Mouse (Mus musculus) thymus, adult 2 months (tissue): ENCODE results near the gene Fhit. TPM values are rescaled to one million over a fixed set of nuclear protein-coding genes. Genes with fewer than 3 reads are reported as not detected.

Experiments
- DNase-seq: peaks from one replicate; pipeline ENCODE4 v3.0.0; 2021
- H3K27ac ChIP-seq: fragments of 200-500 bp; 2 replicates; pipeline ENCODE4 v1.5.1; 2012; ENCODE audit warnings: low read length, control low read depth; ENCODE audit not compliant: control insufficient read depth, insufficient read depth
- H3K27me3 ChIP-seq: fragments of 200-500 bp; 2 replicates; pipeline ENCODE4 v1.6.1; 2012; ENCODE audit warnings: mild to moderate bottlenecking, low read length, moderate library complexity, mixed read lengths; ENCODE audit not compliant: control insufficient read depth, insufficient read depth
- H3K36me3 ChIP-seq: fragments of 200-500 bp; 2 replicates; pipeline ENCODE4 v1.6.1; 2012; ENCODE audit warnings: mild to moderate bottlenecking, low read length, moderate library complexity; ENCODE audit not compliant: control insufficient read depth, insufficient read depth
- H3K4me1 ChIP-seq: fragments of 200-500 bp; replicated peaks from 2 replicates; pipeline ENCODE4 v1.6.1; 2012; ENCODE audit warnings: low read length; ENCODE audit not compliant: control insufficient read depth, insufficient read depth
- H3K4me3 ChIP-seq: fragments of 200-500 bp; 2 replicates; pipeline ENCODE4 v1.5.1; 2012; ENCODE audit warnings: mild to moderate bottlenecking, low read length, control low read depth, moderate library complexity; ENCODE audit not compliant: control insufficient read depth, insufficient read depth
- CTCF ChIP-seq: fragments of 200-500 bp; IDR thresholded peaks from 2 replicates; pipeline ENCODE4 v1.5.1; 2012; ENCODE audit warnings: mild to moderate bottlenecking, control low read depth, low read length, moderate library complexity, borderline replicate concordance; ENCODE audit not compliant: control insufficient read depth, poor library complexity, insufficient read depth; ENCODE audit errors: extremely low read depth
- POLR2A ChIP-seq: fragments of 200-500 bp; IDR thresholded peaks from 2 replicates; pipeline ENCODE4 v1.6.1; 2012; ENCODE audit warnings: mild to moderate bottlenecking, low read length, control low read depth, moderate library complexity; ENCODE audit not compliant: control insufficient read depth, poor library complexity, insufficient read depth; ENCODE audit errors: extremely low read depth
- WGBS: fragments of 180-500 bp; shearing (Covaris S2); methylation state at CpG from one replicate; pipeline ENCODE4 v1.1.7; 2018; 5-methylcytosine and 5-hydroxymethylcytosine counted together
- polyA plus RNA-seq: library from polyadenylated mRNA; depleted of rRNA; stranded (reverse); fragments of >200 nt; gene quantifications from 2 replicates; pipeline ENCODE4 v1.2.3, GENCODE M21; 2012

The Fhit gene
- polyA plus RNA-seq, 1 experiment: 5.4 TPM

DNA sequence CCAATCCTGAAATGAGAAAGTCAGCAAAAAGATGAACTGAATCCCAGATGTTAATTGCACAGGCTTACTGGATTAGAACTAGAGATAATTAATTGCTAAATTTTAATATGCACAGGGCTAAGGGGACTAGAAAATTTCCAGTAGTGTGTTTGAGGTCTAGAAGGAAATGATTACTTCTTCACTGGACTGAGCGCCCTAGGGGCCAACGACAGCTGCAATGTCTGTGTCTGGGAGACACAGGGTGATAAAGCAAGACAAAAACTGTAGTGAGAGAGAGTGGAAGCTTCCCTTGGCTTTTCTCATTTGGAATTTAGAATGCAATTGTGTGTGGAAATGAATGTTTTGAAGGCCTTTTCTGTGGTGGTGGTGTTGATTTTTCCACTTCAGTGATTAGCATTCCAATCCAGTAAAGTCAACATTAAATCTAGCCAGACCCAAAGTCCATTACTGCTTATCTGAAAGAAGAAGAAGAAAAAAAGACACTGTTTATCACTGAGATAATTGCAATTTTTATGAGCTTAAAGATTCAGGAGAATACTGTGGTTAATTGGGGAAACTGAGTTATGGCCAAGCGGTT, 1184.8 kb downstream of the Fhit start:
- no peaks in the 10 kb centered on the region for H3K4me1 ChIP-seq
- H3K27ac ChIP-seq: no peak overlapping the region
- DNase-seq: no peak
- WGBS: 86% methylated on average over 3 of the region's 3 CpGs
- TF ChIP-seq POLR2A (no peak), CTCF (no peak)
- no peaks in the 10 kb centered on the region for H3K36me3 ChIP-seq
- no peaks in the 10 kb centered on the region for H3K27me3 ChIP-seq
- no peak overlapping the region for H3K4me3 ChIP-seq

DNA sequence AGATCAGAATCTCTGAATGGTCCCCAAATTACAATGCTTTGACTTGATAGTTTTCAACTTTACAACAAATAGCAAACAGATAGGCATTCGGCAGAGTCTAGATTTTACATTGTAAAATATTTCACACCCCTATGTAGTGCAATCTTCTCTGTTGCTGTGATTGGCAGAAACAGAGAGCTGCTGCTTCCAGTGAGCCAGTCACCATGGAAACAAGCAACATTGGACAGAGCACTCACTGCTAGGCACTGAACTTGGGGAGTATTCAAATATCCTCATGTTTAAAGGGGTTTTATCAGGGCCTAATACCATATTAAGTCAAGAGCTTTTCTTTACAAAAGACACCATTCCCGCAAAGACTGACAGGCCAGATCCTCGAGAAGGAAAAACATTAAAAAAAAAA, 1187.4 kb downstream of the Fhit start:
- no peak overlapping the region for H3K27ac ChIP-seq
- H3K27me3 ChIP-seq: no peaks in the 10 kb centered on the region
- no peaks in the 10 kb centered on the region for H3K36me3 ChIP-seq
- H3K4me1 ChIP-seq: no peaks in the 10 kb centered on the region
- TF ChIP-seq POLR2A (no peak), CTCF (no peak)
- WGBS: 94% methylated on average over 3 of the region's 3 CpGs
- no peak overlapping the region for H3K4me3 ChIP-seq
- DNase-seq: no peak

DNA sequence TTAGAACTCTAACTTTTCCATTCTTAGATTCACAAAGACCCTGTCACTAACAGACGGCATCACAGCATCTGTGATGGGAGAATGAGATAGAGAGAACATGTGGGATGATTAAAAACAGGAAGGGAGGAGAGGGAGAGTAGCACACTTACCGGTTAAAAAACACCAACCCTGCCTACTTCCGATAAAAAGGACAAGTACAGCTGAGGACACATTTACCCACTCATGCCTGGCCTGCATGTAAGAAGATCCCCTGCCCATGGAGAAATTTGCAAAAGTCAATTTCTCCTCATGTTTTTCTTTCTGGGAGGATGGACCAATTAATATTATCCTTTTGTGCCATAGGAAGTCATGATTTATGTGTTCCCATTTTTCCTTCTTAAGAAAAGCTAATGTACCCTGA, 1198.0 kb downstream of the Fhit start:
- 88% methylated on average over 3 of the region's 3 CpGs for WGBS
- Histone ChIP-seq H3K4me3 (no peak overlapping the region), H3K36me3 (no peaks in the 10 kb centered on the region), H3K27me3 (no peaks in the 10 kb centered on the region), H3K27ac (no peak overlapping the region), H3K4me1 (no peaks in the 10 kb centered on the region)
- TF ChIP-seq POLR2A (no peak), CTCF (no peak)
- DNase-seq: no peak

DNA sequence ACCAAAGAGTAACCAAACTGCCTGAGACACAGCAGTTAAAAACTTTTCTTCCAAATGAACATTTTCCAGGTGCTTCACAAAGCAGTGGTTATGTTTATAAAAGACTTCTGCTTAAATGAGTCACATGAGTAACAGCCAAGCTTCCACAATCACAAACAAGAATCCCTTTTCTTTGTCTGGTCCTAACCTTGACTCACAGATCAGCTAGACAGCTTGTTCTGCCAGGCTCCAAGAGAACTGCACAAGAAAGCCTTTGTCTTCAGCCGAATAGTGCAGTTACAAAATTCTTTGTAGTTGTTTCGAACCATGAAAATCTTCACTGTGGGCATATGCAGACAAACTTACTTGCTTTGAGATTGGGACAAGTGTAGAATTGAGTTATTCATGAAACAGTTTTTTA, 1201.4 kb downstream of the Fhit start:
- Histone ChIP-seq H3K27me3 (no peaks in the 10 kb centered on the region), H3K4me1 (no peaks in the 10 kb centered on the region), H3K4me3 (no peak overlapping the region), H3K27ac (no peak overlapping the region), H3K36me3 (no peaks in the 10 kb centered on the region)
- 98% methylated on average over 2 of the region's 2 CpGs for WGBS
- no peak for DNase-seq
- no peak for TF ChIP-seq CTCF
- TF ChIP-seq POLR2A: no peak

DNA sequence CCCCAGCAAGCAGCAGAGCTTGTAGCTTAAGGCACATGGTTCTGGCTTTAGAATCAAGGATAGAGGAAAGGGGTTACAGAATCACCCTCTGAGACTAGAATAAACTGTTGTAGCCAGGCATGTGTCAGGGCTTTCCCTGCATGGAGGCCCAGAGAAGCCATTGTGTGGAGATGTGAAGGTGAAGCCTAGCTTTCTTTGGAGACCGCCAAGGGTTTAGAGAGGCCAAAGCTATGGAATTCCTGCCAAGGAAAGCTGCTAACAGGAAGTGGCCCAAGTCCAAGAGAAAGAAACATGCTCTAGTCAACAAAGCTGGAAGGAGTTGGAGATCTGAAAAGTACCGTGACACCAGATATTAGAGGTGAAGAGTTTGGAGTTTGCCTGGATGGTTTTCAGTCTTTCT, 1262.3 kb downstream of the Fhit start:
- H3K27me3 ChIP-seq: no peaks in the 10 kb centered on the region
- no peaks in the 10 kb centered on the region for H3K4me1 ChIP-seq
- WGBS: 94% methylated on average over 2 of the region's 2 CpGs
- DNase-seq: no peak
- no peaks in the 10 kb centered on the region for H3K36me3 ChIP-seq
- no peak for TF ChIP-seq CTCF
- H3K27ac ChIP-seq: no peak overlapping the region
- no peak overlapping the region for H3K4me3 ChIP-seq

DNA sequence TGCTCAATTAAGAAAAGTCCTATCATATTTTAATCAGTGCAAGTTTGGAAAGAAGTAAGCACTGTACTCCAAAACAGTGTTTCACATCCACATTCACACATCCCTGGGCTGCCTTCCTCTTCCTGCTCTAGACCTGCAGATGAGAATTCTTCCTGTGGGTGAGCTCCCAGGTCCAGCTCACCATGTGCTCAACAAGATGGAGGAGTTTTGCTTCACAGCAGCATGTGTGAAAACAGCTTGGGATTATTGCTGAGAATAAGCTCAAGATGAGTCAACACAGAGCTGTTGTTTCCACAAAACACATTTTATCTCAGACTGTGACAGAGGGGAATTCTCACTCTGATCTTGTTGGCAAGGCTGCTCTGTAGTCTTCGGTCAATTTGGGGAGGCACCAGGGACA, 1265.3 kb downstream of the Fhit start:
- Histone ChIP-seq H3K36me3 (no peaks in the 10 kb centered on the region), H3K4me1 (no peaks in the 10 kb centered on the region), H3K4me3 (no peak overlapping the region), H3K27ac (no peak overlapping the region), H3K27me3 (no peaks in the 10 kb centered on the region)
- WGBS: 98% methylated on average over 1 of the region's 1 CpGs
- DNase-seq: no peak
- TF ChIP-seq POLR2A: no peak
- no peak for TF ChIP-seq CTCF

DNA sequence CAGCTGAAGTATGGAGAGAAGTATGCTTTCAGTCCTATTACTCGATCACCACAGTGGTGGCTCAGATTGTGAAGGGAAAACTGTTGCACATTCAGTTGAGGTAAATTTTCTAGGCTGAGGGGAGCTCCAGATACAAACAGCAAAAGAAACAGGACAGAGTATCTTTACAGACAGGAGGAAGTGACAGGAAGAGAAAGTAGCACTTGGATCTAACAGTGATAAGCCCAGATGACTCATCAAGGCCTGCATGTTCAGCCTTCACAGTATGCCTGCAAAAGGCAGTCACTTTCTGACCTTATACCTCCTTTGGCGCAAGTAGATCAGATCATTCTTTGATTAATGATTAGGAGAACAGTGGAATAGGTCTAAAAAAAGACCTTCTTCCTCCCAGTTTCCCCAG, 1309.8 kb downstream of the Fhit start:
- no peaks in the 10 kb centered on the region for H3K4me1 ChIP-seq

More for the DNA sequence above, 1309.8 kb downstream of the Fhit start:
- TF ChIP-seq CTCF (no peak), POLR2A (no peak)
- Histone ChIP-seq H3K27me3 (no peaks in the 10 kb centered on the region), H3K27ac (no peak overlapping the region), H3K36me3 (no peaks in the 10 kb centered on the region), H3K4me3 (no peak overlapping the region)
- DNase-seq: no peak
- WGBS: 66% methylated on average over 2 of the region's 2 CpGs
